Mouse (Mus musculus) kidney, postnatal 36 days (tissue): Measurements from ENCODE around the gene Raf1.

ENCODE experiments used
- DNase-seq, 2 experiments: peaks; one replicate each; pipeline ENCODE4 v3.0.0; 2021 to 2022; ENCODE audit warnings: mixed read lengths in 2 of 2

Gene Raf1

DNA sequence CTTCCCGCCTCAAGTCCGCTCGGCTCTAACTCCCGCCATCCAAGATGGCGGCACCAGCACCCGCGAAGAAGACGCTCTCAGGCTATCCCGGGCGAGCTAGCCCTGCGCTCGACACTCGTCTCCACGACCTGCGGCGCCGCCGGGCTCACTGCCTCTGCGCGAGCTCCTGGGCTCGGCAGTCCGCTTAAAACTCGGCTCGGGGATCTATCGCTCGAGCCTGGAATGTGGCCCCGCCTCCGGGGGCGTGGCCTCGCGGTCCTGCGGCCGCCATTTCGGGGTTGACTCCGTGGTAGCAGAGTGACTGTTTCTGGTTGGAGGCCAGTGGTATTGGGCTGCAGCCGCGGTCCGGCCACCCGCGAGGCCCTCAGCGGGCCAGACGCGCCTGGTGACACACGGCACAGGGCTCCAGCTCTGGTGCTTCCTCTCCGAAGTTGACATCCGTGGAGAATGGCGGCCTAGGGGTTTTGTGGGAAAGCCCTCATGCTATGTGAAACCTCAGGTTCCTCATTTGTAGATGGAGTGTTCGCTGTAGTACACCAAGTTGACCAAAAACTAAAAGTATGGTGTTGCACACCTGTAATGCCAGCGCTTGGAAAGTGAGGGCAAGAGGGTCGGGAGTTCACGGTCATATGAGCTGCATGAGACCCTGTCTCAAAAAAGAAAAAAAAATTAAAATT lies at the start of gene Raf1:
Gene Raf1 (minus strand): TSS at position 184 of the 677 bp plus-strand sequence.
- peak; percentile 99 for DNase-seq

DNA sequence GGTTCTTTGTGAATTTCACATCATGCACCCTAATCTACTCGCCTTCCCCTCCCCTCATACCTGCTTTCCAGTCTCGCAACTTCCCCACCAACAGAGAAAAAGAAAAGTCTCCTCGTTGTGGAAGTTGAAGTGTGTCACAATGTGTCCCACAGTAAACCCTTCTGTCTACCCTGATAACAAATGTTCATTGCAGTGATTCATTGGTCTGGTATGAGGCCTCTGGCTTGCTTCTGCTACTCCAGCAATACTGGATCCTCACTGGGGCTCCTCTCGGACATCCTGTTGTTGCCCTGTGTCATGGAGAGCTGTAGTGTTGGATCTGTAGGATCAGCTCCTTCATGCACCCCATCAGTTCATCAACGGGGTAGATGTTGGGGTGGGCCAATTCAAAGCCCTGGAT lies 45.8 kb upstream of the Raf1 start:
- no peak for DNase-seq

GRCm38 (mm10) chr6:115717715-115718558 lies 41.5 kb upstream of the Raf1 start:
- DNase-seq: peak; percentile 78 to 87

- DNase-seq: peak; percentile 29 to 57
These were observed 40.7 kb upstream of the Raf1 start for GRCm38 (mm10) chr6:115717101-115717652.

GRCm38 (mm10) chr6:115711261-115711660 lies 34.8 kb upstream of the Raf1 start:
- no peak for DNase-seq

GRCm38 (mm10) chr6:115702901-115703300 lies 26.5 kb upstream of the Raf1 start:
- DNase-seq: peak; percentile 43 to 47

- DNase-seq: peak in 1 of 2 experiments; percentile 17
These were observed 24.9 kb upstream of the Raf1 start for GRCm38 (mm10) chr6:115701302-115701701.

GRCm38 (mm10) chr6:115700778-115701177 lies 24.3 kb upstream of the Raf1 start:
- no peak for DNase-seq

GRCm38 (mm10) chr6:115698699-115699098 lies 22.3 kb upstream of the Raf1 start:
- peak in 1 of 2 experiments; percentile 47 for DNase-seq

GRCm38 (mm10) chr6:115697739-115698558 lies 21.5 kb upstream of the Raf1 start:
- no peak for DNase-seq

GRCm38 (mm10) chr6:115696707-115697215 lies 20.3 kb upstream of the Raf1 start:
- no peak for DNase-seq

- DNase-seq: no peak
These were observed 18.7 kb upstream of the Raf1 start for GRCm38 (mm10) chr6:115695124-115695523.

- peak in 1 of 2 experiments; percentile 21 for DNase-seq
These were observed 18.0 kb upstream of the Raf1 start for GRCm38 (mm10) chr6:115694441-115694842.

DNA sequence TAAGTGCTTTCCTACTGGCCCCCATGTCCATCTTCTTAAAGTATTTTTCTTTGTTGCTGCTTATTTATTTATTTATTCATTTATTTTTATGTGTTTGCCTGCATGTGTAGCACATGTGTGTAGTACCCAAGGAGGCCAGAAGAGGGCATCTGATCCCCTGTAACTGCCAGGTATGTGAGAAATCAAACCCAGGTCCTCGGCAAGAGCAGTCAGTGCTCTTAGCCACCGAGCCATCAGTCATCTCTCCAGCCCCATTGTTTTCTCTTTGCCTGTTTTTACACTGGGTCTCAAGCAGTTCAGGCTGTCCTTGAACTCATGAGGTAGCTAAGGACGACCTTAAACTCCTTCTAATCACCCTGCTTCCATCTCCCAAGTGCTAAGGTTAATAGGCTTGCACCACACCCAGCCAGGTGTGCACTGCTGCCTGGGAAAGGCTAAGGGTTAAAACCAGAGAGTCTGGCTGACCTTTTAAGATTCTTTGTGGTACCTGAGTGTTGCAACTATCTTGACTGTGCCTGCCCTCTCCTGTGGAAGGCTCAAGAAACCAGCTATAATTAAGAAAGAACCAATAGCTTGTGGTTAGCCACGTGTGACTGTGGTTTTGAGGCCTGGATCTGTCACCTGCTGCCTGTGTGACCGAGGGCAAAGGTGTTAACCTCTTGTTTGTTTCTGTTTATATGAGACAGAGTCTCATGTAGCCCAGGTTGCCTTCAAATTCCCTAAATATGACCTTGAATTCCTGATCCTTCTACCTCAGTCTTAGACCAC lies 16.7 kb upstream of the Raf1 start:
- DNase-seq: peak in 1 of 2 experiments; percentile 40

DNA sequence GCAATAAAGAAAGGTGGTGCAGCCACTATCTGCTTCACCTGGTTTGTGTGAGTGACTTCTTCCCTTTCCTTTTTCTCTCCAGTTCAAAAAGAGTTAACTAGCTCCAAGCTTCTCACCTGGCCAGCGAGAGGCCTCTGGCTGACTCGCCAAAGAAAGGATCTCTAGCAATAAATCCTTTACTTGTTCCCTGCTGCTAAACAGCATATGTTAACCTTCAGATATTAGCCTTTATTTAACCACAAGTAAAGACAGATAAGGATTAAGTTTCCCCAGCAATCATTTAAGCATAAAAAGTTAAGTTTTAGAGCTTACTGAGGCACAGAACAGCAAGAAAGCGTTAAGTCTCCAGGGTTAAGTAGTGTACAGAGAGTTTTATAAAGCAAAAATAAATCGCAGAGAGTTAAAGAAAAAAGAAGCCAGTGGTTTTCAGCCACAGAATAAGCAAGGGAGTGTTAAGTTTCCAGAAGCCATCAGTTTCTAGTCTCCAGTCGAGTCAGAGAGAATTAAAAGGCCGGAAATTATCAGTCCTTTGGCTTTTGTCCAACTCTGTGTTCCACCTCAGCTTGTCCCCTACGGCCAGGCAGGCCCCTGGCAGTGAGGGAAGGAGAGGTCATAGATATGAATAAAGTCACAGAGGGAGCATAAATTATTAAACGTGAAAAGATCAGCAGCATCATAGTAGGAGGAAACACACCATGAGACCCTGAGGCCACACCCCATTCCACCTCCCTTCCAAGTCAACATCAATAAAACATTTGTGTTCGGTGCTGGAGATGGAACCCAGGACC lies 15.9 kb upstream of the Raf1 start:
- peak; percentile 7 to 53 for DNase-seq

DNA sequence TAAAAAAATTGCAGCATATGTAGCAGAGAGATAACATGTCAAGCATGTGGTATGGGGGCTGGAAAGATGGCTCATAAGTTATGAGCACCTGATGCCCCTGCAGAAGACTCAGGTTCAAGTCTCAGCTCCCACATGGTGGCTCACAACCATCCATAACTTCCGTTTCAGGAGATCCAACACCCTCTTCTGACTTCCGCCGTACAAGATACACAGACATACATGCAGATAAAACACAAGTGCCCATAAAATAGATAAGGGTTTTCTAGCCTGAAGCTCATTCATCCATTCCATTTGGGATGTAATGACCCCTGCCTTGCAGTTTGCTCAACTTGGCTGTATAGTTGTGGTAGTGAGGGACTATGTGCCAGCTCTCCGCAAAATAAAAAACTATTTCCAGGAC lies 13.7 kb upstream of the Raf1 start:
- no peak for DNase-seq

GRCm38 (mm10) chr6:115688589-115688988 lies 12.2 kb upstream of the Raf1 start:
- no peak for DNase-seq

DNA sequence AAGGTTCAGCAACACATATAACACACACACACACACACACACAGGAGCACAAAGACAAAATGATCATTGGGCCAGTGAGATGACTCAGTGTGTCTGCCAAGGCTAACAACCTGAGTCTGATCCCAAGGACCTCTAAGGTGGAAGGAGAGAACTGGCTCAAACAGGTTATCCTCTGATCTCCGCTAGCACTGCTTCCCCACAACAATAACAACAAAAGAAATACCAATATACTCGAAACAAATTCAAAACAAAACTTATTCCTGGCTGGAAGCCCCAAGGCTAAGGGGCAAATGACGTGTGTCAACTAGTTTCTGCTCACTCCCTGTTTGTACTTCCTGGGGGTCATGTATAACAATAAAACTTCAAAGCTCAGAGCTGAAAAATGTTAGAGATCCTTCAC lies 11.3 kb upstream of the Raf1 start:
- no peak for DNase-seq

- DNase-seq: no peak
These were observed 8.6 kb upstream of the Raf1 start for GRCm38 (mm10) chr6:115684851-115685646.

DNA sequence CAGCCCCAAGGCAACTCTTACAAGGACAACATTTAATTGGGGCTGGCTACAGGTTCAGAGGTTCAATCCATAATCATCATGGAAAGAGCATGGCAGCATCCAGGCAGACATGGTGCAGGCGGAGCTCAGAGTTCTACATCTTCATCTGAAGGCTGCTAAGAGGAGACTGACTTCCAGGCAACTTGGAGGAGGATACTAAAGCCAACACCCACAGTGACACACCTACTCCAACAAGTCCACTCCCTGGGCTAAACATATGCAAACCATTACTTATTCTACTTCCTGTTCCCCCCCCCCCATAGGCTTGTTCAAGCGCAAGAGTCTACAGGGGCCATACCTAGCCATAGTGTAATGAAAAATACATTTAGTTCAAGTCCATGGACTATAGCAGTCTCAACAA lies 7.8 kb upstream of the Raf1 start:
- no peak for DNase-seq
